Mouse (Mus musculus) bone marrow macrophage, adult 2 months (primary cell): ENCODE data around the gene Ccdc74a. TPM values are rescaled to one million over a fixed set of nuclear protein-coding genes. Genes with fewer than 3 reads are reported as not detected.

ENCODE experiments used
- H3K27ac ChIP-seq: 2 replicates; pipeline ENCODE4 v1.5.1; 2012; ENCODE audit warnings: low read depth, low read length; ENCODE audit not compliant: insufficient read depth
- H3K4me1 ChIP-seq: 2 replicates; pipeline ENCODE4 v1.6.1; 2012; ENCODE audit warnings: low read length; ENCODE audit not compliant: control insufficient read depth, insufficient read depth
- H3K4me3 ChIP-seq: 2 replicates; pipeline ENCODE4 v1.5.1; 2012; ENCODE audit warnings: mild to moderate bottlenecking, low read length, moderate library complexity; ENCODE audit not compliant: insufficient read depth
- CTCF ChIP-seq: IDR thresholded peaks from 2 replicates; pipeline ENCODE4 v1.5.1; 2012; ENCODE audit warnings: low read depth, mild to moderate bottlenecking, low read length, moderate library complexity
- POLR2A ChIP-seq: IDR thresholded peaks from 2 replicates; pipeline ENCODE4 v1.6.1; 2012; ENCODE audit warnings: mild to moderate bottlenecking, low read depth, low read length, borderline replicate concordance
- polyA plus RNA-seq: library from polyadenylated mRNA; stranded (reverse); fragments of >200 nt; gene quantifications from 2 replicates; pipeline ENCODE4 v1.2.4, GENCODE M21; 2012; ENCODE audit not compliant: missing spikeins, insufficient read depth, insufficient read length

Ccdc74a gene
- polyA plus RNA-seq, 1 experiment, result not detected

GRCm38 (mm10) chr16:17640706-17641105, 5.6 kb upstream of the Ccdc74a start:
- H3K27ac ChIP-seq, result no peak overlapping the region
- TF ChIP-seq POLR2A, result no peak
- TF ChIP-seq CTCF, result no peak
- peaks cover 2% of the 10 kb centered on the region; the same call in 1 of the 2 replicates for H3K4me1 ChIP-seq
- H3K4me3 ChIP-seq, result no peak overlapping the region

GRCm38 (mm10) chr16:17641301-17641700, 5.0 kb upstream of the Ccdc74a start:
- H3K4me1 ChIP-seq, result peaks cover 6% of the 10 kb centered on the region
- H3K4me3 ChIP-seq, result no peak overlapping the region
- TF ChIP-seq POLR2A (no peak), CTCF (no peak)
- no peak overlapping the region for H3K27ac ChIP-seq

GRCm38 (mm10) chr16:17642311-17642710, 4.0 kb upstream of the Ccdc74a start:
- H3K4me1 ChIP-seq, result peaks cover 8% of the 10 kb centered on the region
- H3K4me3 ChIP-seq, result no peak overlapping the region
- H3K27ac ChIP-seq, result no peak overlapping the region
- TF ChIP-seq CTCF, result no peak
- TF ChIP-seq POLR2A, result no peak

GRCm38 (mm10) chr16:17643437-17643990, 2.8 kb upstream of the Ccdc74a start:
- H3K4me1 ChIP-seq, result peaks cover 8% of the 10 kb centered on the region
- H3K4me3 ChIP-seq, result no peak overlapping the region
- no peak for TF ChIP-seq POLR2A
- no peak for TF ChIP-seq CTCF
- H3K27ac ChIP-seq, result no peak overlapping the region

- TF ChIP-seq CTCF, result no peak
- TF ChIP-seq POLR2A, result no peak
- Histone ChIP-seq H3K4me1 (peaks cover 8% of the 10 kb centered on the region), H3K4me3 (no peak overlapping the region), H3K27ac (no peak overlapping the region)
These were observed 886 bp downstream of the Ccdc74a start for GRCm38 (mm10) chr16:17647156-17647555.

- Histone ChIP-seq H3K27ac (no peak overlapping the region), H3K4me3 (no peak overlapping the region), H3K4me1 (peaks cover 8% of the 10 kb centered on the region)
- TF ChIP-seq CTCF, result no peak
- no peak for TF ChIP-seq POLR2A
These were observed 1.5 kb downstream of the Ccdc74a start for GRCm38 (mm10) chr16:17647566-17648340.

GRCm38 (mm10) chr16:17649925-17650605, 3.8 kb downstream of the Ccdc74a start:
- no peak overlapping the region for H3K27ac ChIP-seq
- peaks cover 5% of the 10 kb centered on the region; the same call in 1 of the 2 replicates for H3K4me1 ChIP-seq
- no peak overlapping the region for H3K4me3 ChIP-seq
- no peak for TF ChIP-seq POLR2A
- TF ChIP-seq CTCF, result no peak

GRCm38 (mm10) chr16:17650711-17651110, 4.4 kb downstream of the Ccdc74a start:
- Histone ChIP-seq H3K4me1 (peaks cover 5% of the 10 kb centered on the region; the same call in 1 of the 2 replicates), H3K27ac (no peak overlapping the region), H3K4me3 (no peak overlapping the region)
- TF ChIP-seq CTCF, result no peak
- TF ChIP-seq POLR2A, result no peak

- TF ChIP-seq POLR2A (no peak), CTCF (no peak)
- no peak overlapping the region for H3K27ac ChIP-seq
- H3K4me3 ChIP-seq, result no peak overlapping the region
- no peaks in the 10 kb centered on the region for H3K4me1 ChIP-seq
These were observed 6.3 kb downstream of the Ccdc74a start for GRCm38 (mm10) chr16:17652607-17653006.

GRCm38 (mm10) chr16:17653601-17654000, 7.3 kb downstream of the Ccdc74a start:
- TF ChIP-seq CTCF, result no peak
- TF ChIP-seq POLR2A, result no peak
- no peak overlapping the region for H3K27ac ChIP-seq
- H3K4me1 ChIP-seq, result no peaks in the 10 kb centered on the region

More at GRCm38 (mm10) chr16:17653601-17654000, 7.3 kb downstream of the Ccdc74a start:
- H3K4me3 ChIP-seq, result no peak overlapping the region
